Mouse (Mus musculus): ENCODE measurements around the gene Pak6. TPM values are rescaled to one million over a fixed set of nuclear protein-coding genes. Genes with fewer than 3 reads are reported as not detected.

Pak6 gene
- polyA plus RNA-seq (2016; fragmentation: Nextera tagmentation; extraction: Ambion mirVana) = 6.2 and 6.8 TPM in 2 replicates

DNA sequence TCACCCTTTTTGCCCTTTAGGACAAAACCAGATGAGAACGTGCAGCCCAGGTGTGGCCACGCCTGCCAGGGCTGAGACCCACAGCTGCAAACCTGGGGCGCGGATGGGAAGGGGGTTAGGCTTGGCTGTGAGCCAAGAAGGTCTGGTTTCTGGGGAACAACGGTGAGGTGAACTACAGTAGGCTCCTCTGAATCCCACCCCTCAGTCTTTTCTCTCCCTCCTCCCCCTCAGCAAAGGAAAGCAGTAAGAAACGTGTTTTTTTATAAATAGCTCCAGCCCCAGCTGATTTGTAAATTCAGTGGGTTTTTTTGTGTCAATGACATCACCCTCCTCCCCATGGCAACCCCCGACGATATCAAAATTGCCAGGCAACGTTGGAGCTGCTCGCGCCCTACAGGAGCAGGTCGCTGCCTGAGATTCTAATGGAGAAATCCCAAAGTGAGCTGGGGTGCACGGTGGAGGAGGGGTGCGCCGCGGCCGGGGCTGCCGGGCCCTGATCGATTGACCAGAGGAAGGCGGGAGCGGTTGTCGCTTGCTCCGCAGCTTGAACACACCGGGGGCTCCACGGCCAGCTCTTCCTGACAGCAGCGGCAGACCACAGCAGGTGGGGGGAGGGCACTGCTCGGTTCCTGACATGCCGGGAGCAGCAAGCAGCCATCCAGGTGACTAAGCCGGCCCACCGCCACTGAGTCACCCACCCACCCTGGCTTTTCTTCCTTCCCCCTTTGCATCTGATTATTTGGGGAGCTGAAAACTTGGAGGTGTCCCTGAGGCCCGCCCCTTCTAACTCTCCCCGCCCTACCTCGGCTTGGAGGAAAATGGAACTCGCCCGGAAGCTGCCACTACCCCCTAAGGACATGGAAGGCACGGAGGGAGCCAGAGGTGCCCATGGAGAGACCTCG is at the start of gene Pak6:
TSS of gene Pak6 (plus strand) at position 402 of the 902 bp plus-strand sequence.
- H3K4me1 ChIP-seq = peaks cover 26% of the 10 kb centered on the region
- H3K27ac ChIP-seq = 0 out of 2 replicates have a peak within 1 kb of the TSS, but pooled peaks have one; percentile 30
- ATAC-seq (ENCODE audit: low FRiP score) = peak; percentile 33
- H3K4me3 ChIP-seq = peak within 1 kb of the TSS; percentile 40
- no peaks in the 10 kb centered on the region for H3K9me3 ChIP-seq (replicated peaks)
- 1% methylated on average over 37 of the region's 37 CpGs for WGBS
- H3K4me2 ChIP-seq (replicated peaks) = peak within 1 kb of the TSS; percentile 84
- H3K27me3 ChIP-seq = peaks cover 34% of the 10 kb centered on the region
- no peaks in the 10 kb centered on the region for H3K36me3 ChIP-seq
- H3K9ac ChIP-seq = peak within 1 kb of the TSS; percentile 67

DNA sequence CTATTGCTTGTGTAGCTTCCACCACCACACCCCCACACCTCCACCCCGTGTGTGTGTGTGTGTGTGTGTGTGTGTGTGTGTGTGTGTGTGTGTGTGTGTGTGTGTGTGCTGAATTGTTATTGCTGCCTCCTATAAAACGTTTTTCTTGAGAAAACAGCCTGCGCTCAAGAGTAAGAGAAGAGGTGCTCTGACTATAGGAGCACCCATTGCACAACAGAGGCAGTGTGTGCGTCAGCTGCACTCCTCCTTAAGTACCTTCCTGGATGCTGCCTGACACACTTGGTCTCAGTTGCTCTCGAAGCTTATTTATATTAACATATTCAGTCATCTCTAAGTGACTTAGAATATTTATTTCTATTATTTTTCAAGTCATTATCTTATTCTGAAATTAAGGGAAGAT is 45.1 kb upstream of the Pak6 start:
- Histone ChIP-seq H3K4me1 (no peaks in the 10 kb centered on the region), H3K27ac (no peak overlapping the region), H3K4me3 (no peak overlapping the region), H3K4me2 (replicated peaks) (no peak overlapping the region), H3K9me3 (replicated peaks) (no peaks in the 10 kb centered on the region), H3K9ac (no peak overlapping the region), H3K36me3 (peaks cover 73% of the 10 kb centered on the region), H3K27me3 (no peaks in the 10 kb centered on the region)
- 89% methylated on average over 5 of the region's 5 CpGs for WGBS
- ATAC-seq (ENCODE audit: low FRiP score) = no peak

DNA sequence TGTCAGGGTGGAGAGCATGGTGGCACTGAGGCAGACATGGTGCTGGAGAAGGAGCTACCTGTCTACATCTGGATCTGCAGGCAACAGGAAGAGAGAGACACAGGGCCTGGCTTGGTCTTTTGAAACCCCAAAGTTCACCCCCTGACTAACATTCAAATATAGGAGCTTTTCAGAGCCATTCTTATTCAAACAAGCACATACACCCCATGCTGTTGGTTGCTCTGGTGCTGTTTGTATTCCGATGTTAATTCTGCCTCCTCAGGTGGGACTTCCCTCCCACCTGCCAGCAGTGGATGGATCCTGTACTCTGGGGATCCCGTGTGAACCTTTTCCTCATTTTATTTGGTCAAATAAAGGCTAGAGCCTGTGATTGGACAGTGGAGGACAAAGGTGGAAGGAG is 43.0 kb upstream of the Pak6 start:
- H3K36me3 ChIP-seq = peaks cover 63% of the 10 kb centered on the region
- no peak overlapping the region for H3K4me2 ChIP-seq (replicated peaks)
- no peak overlapping the region for H3K9ac ChIP-seq
- WGBS = 64% methylated on average over 2 of the region's 2 CpGs
- no peak overlapping the region for H3K27ac ChIP-seq
- H3K4me3 ChIP-seq = no peak overlapping the region
- no peaks in the 10 kb centered on the region for H3K4me1 ChIP-seq
- H3K9me3 ChIP-seq (replicated peaks) = no peaks in the 10 kb centered on the region
- ATAC-seq (ENCODE audit: low FRiP score) = no peak
- no peaks in the 10 kb centered on the region for H3K27me3 ChIP-seq

DNA sequence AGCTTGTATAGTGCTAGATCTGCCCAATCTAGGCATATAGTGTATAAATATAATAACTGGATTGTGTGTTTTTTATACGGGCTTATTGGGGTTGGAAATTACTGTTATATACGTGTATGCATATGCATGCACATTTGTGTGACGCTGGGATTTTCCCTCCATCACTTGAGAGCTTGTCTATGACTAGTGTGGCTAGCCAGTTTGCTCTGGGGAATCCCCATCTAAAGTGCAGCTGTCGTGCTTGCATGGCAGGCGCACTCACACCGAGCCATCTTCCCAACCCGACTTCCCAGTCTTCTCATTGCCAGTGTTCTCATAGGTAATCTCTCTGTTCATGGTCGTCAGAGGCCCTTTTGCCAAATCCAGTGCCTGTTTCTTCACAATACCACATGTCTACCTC is 42.5 kb upstream of the Pak6 start:
- WGBS = 87% methylated on average over 8 of the region's 8 CpGs
- H3K4me3 ChIP-seq = no peak overlapping the region
- H3K27me3 ChIP-seq = no peaks in the 10 kb centered on the region
- no peak overlapping the region for H3K4me2 ChIP-seq (replicated peaks)
- H3K9ac ChIP-seq = no peak overlapping the region
- peaks cover 58% of the 10 kb centered on the region for H3K36me3 ChIP-seq
- ATAC-seq (ENCODE audit: low FRiP score) = no peak
- H3K4me1 ChIP-seq = no peaks in the 10 kb centered on the region
- H3K9me3 ChIP-seq (replicated peaks) = no peaks in the 10 kb centered on the region
- H3K27ac ChIP-seq = no peak overlapping the region

DNA sequence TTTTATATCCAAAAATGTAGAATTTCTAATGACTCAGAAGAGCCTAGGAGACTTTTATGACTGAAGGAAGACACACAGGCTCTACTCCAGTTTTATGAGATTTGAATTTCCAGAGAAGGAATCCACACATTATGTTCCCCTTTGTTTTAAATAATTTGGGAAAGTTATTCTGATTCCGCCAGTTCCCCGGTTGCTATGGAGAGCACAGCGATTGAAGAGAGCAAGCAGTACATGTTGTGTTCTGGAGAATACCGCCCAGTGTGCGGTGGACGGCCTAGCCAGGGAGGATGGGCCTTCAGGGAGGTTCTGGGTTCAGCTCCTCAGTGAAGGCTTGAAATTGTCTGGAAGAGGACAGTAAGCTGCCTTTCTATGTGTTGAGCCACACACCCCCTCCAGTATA is 33.8 kb upstream of the Pak6 start:
- Histone ChIP-seq H3K4me1 (no peaks in the 10 kb centered on the region), H3K4me3 (no peak overlapping the region), H3K36me3 (peaks cover 59% of the 10 kb centered on the region), H3K27me3 (no peaks in the 10 kb centered on the region), H3K9ac (no peak overlapping the region), H3K27ac (no peak overlapping the region), H3K9me3 (replicated peaks) (no peaks in the 10 kb centered on the region), H3K4me2 (replicated peaks) (no peak overlapping the region)
- WGBS = 92% methylated on average over 6 of the region's 6 CpGs
- no peak for ATAC-seq (ENCODE audit: low FRiP score)

DNA sequence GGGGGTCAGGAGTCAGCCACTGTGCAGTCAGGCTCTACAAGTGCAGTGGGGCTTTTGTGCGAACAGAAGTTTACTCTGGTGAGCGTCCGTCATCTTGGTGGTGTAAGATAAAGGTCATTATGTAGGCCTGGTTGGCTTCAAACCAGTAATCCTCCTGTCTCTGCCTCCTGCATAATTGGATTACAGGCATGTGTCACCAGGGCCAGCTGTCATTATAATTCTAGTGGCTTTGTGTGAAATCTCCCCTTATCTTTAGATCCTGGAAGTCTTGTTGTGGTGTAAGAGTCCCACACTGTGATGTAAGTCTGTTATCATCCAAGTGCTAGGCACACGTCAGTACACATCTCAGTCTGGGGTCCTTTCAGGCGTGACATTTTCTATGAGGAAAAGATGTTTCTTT is 29.7 kb upstream of the Pak6 start:
- Histone ChIP-seq H3K36me3 (peaks cover 65% of the 10 kb centered on the region), H3K27ac (no peak overlapping the region), H3K9ac (no peak overlapping the region), H3K27me3 (no peaks in the 10 kb centered on the region), H3K9me3 (replicated peaks) (no peaks in the 10 kb centered on the region), H3K4me1 (no peaks in the 10 kb centered on the region), H3K4me3 (no peak overlapping the region), H3K4me2 (replicated peaks) (no peak overlapping the region)
- no peak for ATAC-seq (ENCODE audit: low FRiP score)
- 78% methylated on average over 5 of the region's 5 CpGs for WGBS

DNA sequence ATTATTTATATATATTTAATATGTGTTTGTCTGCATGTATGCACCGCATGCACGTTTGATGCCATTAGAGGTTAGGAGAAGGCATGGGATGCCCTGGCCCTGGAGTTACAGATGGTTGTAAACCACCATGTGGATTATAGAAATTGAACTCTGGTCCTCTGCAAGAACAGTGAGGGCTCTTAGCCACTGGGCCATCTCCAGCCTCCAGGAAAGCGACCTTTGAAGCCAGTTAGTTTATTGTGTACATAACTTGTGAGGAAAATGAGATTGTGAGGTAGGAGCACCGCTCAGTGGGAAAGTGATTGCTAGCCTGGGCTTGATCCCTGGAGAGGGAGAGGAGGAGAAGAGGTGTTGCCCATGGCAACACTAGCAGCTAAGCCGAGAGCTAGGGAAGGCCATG is 25.8 kb upstream of the Pak6 start:
- ATAC-seq (ENCODE audit: low FRiP score) = no peak
- H3K4me1 ChIP-seq = no peaks in the 10 kb centered on the region
- no peaks in the 10 kb centered on the region for H3K27me3 ChIP-seq
- H3K36me3 ChIP-seq = peaks cover 61% of the 10 kb centered on the region
- H3K27ac ChIP-seq = no peak overlapping the region
- WGBS = 86% methylated on average over 5 of the region's 5 CpGs
- H3K4me2 ChIP-seq (replicated peaks) = no peak overlapping the region
- no peak overlapping the region for H3K9ac ChIP-seq
- no peaks in the 10 kb centered on the region for H3K9me3 ChIP-seq (replicated peaks)
- no peak overlapping the region for H3K4me3 ChIP-seq

DNA sequence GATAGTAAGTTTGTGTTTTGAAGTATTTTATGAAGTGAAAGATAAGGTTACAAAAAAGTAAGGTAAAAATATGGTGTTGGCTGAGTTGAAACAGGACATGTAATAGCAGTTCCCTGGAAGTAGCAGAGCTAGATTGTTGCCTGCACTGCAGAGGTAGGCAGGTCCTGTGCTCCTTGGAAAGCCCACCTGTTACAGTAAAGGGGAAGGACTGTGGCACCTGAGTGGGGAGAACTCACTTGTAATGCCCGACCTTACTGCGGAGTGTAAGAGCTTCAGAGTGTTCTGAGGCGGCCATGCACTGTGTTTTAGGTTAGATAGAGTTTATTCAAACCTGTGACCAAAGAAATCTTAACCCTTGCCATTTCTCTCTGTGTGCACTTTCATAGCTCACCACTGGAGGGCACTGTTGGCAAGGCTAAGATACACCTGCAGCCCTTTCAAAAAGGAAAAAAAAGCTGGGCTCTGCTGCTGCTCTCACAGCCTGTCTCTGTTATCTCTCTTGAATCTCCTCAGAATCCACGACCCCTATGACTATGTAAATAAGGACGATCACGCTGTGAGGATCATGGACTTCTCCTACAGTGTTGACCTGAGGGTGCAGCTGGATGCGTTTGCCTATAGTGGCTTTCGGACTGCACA is 25.1 kb upstream of the Pak6 start:
- Histone ChIP-seq H3K27me3 (no peaks in the 10 kb centered on the region), H3K9me3 (replicated peaks) (no peaks in the 10 kb centered on the region), H3K27ac (no peak overlapping the region), H3K4me1 (no peaks in the 10 kb centered on the region), H3K4me3 (no peak overlapping the region), H3K4me2 (replicated peaks) (no peak overlapping the region), H3K36me3 (peaks cover 66% of the 10 kb centered on the region), H3K9ac (no peak overlapping the region)
- 52% methylated on average over 8 of the region's 8 CpGs for WGBS
- ATAC-seq (ENCODE audit: low FRiP score) = peak; percentile 43; the same call in 1 of the 2 replicates

DNA sequence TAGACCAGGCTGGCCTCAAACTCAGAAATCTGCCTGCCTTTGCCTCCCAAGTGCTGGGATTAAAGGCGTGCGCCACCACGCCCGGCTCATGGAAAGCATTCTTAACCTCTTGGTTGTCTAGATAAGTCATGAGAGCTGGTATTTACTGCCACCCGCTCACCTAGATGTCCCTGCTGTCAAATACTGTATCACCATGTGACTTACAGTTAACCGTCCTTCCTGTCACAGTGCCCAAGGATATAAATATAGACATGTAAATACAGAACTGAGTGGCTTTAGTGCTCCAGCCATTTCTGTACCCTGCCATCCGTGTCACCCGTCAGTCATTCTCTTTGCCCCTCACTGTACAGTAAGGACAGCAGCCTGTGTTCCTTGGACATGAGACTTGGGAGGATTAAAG is 24.4 kb upstream of the Pak6 start:
- no peak overlapping the region for H3K9ac ChIP-seq
- no peak overlapping the region for H3K4me2 ChIP-seq (replicated peaks)
- H3K4me3 ChIP-seq = no peak overlapping the region
- H3K27ac ChIP-seq = no peak overlapping the region
- H3K27me3 ChIP-seq = no peaks in the 10 kb centered on the region
- WGBS = 93% methylated on average over 8 of the region's 8 CpGs
- no peaks in the 10 kb centered on the region for H3K9me3 ChIP-seq (replicated peaks)
- ATAC-seq (ENCODE audit: low FRiP score) = no peak
- peaks cover 66% of the 10 kb centered on the region for H3K36me3 ChIP-seq
- H3K4me1 ChIP-seq = no peaks in the 10 kb centered on the region

DNA sequence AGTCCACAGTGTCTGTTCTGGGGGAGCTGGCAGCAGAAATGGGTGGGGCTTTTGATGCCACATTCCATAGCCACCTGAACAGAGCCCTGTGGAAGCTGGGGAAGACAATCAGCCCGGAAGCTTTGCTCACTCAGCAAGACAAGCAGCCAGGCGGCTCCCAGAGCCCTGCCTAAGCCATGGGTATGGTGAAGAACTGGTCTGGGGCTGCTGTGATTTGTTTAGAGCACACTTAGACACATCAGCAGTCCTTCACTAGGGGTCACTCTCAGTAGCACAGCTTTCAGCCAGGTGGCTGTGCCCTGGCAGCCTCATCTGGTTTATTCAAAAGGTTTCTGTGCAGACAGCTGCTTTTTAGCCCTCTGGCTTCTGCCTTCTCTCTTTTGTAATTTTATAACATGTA is 22.0 kb upstream of the Pak6 start:
- Histone ChIP-seq H3K9me3 (replicated peaks) (no peaks in the 10 kb centered on the region), H3K36me3 (peaks cover 62% of the 10 kb centered on the region)
- WGBS = 70% methylated on average over 2 of the region's 2 CpGs

DNA sequence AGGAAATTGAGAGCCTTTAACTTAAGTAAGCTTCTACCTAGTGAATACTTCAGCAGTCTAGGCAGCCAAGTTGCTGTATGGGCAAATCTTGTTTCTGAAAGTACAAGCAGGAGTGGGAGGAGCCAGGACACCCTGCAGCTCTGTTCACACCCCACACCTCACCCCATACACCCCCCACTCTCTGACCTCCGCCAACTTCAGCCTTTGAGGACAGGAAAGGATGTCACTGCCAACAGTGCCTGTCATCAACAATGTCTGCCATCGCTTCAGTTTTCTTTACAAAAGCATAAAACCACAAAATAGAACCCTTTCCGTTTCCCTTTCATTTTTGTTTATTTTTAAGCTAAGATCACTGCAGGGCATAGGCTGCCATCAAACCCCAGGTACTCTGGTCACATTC is 20.7 kb upstream of the Pak6 start:
- Histone ChIP-seq H3K9ac (no peak overlapping the region), H3K36me3 (peaks cover 53% of the 10 kb centered on the region), H3K9me3 (replicated peaks) (no peaks in the 10 kb centered on the region), H3K4me3 (no peak overlapping the region), H3K4me2 (replicated peaks) (no peak overlapping the region), H3K27ac (no peak overlapping the region), H3K27me3 (no peaks in the 10 kb centered on the region), H3K4me1 (no peaks in the 10 kb centered on the region)
- no peak for ATAC-seq (ENCODE audit: low FRiP score)
- WGBS = 85% methylated on average over 3 of the region's 3 CpGs

More for the DNA sequence above, 22.0 kb upstream of the Pak6 start:
- Histone ChIP-seq H3K27ac (no peak overlapping the region), H3K4me3 (no peak overlapping the region), H3K4me1 (no peaks in the 10 kb centered on the region), H3K9ac (no peak overlapping the region), H3K27me3 (no peaks in the 10 kb centered on the region), H3K4me2 (replicated peaks) (no peak overlapping the region)
- no peak for ATAC-seq (ENCODE audit: low FRiP score)

DNA sequence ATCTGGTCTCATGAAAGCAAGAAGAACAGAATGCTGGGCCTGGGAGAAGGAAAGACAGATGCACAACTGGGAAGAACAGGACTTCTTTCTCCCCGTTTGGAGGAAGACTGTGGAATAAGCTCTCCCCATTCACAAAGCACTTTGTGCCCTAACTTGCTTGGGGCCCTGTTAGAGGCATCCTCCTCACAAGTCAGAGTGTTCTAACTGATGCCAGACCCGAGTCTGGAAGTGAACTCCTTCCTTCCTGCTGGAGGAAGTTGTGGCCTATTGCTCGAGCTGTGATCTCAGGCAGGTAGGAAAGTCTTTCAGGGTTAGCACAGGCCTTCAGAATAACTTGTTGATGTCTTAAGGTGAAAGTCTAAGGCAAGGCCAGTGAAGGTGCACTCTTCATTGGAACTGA is 20.2 kb upstream of the Pak6 start:
- ATAC-seq (ENCODE audit: low FRiP score) = no peak
- Histone ChIP-seq H3K9me3 (replicated peaks) (no peaks in the 10 kb centered on the region), H3K4me3 (no peak overlapping the region), H3K27me3 (no peaks in the 10 kb centered on the region), H3K9ac (no peak overlapping the region), H3K27ac (no peak overlapping the region), H3K4me1 (no peaks in the 10 kb centered on the region), H3K36me3 (peaks cover 53% of the 10 kb centered on the region), H3K4me2 (replicated peaks) (no peak overlapping the region)
- WGBS = 67% methylated on average over 3 of the region's 3 CpGs
